Mouse (Mus musculus) layer of hippocampus, postnatal 10 days (tissue): Measurements from ENCODE around the gene Cnksr1. TPM values are rescaled to one million over a fixed set of nuclear protein-coding genes. Genes with fewer than 3 reads are reported as not detected.

Source experiments
- DNase-seq, 2 experiments: peaks; one replicate each; pipeline ENCODE4 v3.0.0; 2021; ENCODE audit warnings: low spot score in 2 of 2
- total RNA-seq, 2 experiments: library from RNA; stranded (reverse); gene quantifications; 2 replicates each; pipeline ENCODE4 v1.2.3; 2021

Gene Cnksr1
- total RNA-seq, 2 experiments from 2014 or later, result 0.16 TPM; not detected in 1

GRCm38 (mm10) chr4:134203340-134203896, 34.8 kb downstream of the Cnksr1 start:
- no peak for DNase-seq

GRCm38 (mm10) chr4:134202904-134203303, 35.3 kb downstream of the Cnksr1 start, which contains the start of gene Gm7534:
Gene Gm7534 (minus strand): TSS chr4:134203004.
- DNase-seq, result no peak

- DNase-seq, result no peak
Measured at GRCm38 (mm10) chr4:134199371-134199770, 38.8 kb downstream of the Cnksr1 start.

- DNase-seq, result no peak
Measured at GRCm38 (mm10) chr4:134186268-134186667, 51.9 kb downstream of the Cnksr1 start.

- no peak for DNase-seq
Measured at GRCm38 (mm10) chr4:134185569-134185968, 52.6 kb downstream of the Cnksr1 start.

- DNase-seq, result no peak
Measured at GRCm38 (mm10) chr4:134183711-134184110, 54.5 kb downstream of the Cnksr1 start.

GRCm38 (mm10) chr4:134181825-134182224, 56.4 kb downstream of the Cnksr1 start:
- no peak for DNase-seq

GRCm38 (mm10) chr4:134181112-134181511, 57.1 kb downstream of the Cnksr1 start:
- DNase-seq, result no peak

Other genes with a start within 250 kb of the Cnksr1 start
- gene Dhdds, start 237.5 kb downstream of the Cnksr1 start, total RNA-seq, result 10 to 100 TPM; 57.3 to 58.6 TPM
- not detected for gene Lin28a, start 219.6 kb downstream of the Cnksr1 start, total RNA-seq
- not detected for gene Zfp683, start 184.6 kb downstream of the Cnksr1 start, total RNA-seq
- gene Crybg2, start 177.6 kb downstream of the Cnksr1 start, total RNA-seq, result 1 to 10 TPM; 2.1 to 2.7 TPM
- gene Cd52, start 143.3 kb downstream of the Cnksr1 start, total RNA-seq, result 1 to 10 TPM; 1.2 to 2.4 TPM
- 10 to 100 TPM; 19.5 to 23.2 TPM for gene Ubxn11, start 135.8 kb downstream of the Cnksr1 start, total RNA-seq
- 100 to 1,000 TPM; 292 to 301 TPM for gene Sh3bgrl3, start 109.6 kb downstream of the Cnksr1 start, total RNA-seq
- gene Cep85, start 51.3 kb downstream of the Cnksr1 start, total RNA-seq, result 10 to 100 TPM; 11.8 to 16.0 TPM
- gene Gm7534, start 35.4 kb downstream of the Cnksr1 start, total RNA-seq, result not detected
- under 1 TPM in 1 of 2 experiments, not detected in 1; 0.43 TPM for gene Catsper4, start 11.0 kb downstream of the Cnksr1 start, total RNA-seq
- not detected for gene E130218I03Rik, start 5.3 kb upstream of the Cnksr1 start, total RNA-seq
- 10 to 100 TPM; 11.1 to 12.5 TPM for gene Zfp593, start 7.2 kb upstream of the Cnksr1 start, total RNA-seq
- not detected for gene Gm30191, start 8.5 kb upstream of the Cnksr1 start, total RNA-seq
- 1 to 10 TPM; 2.6 to 3.5 TPM for gene Grrp1, start 15.7 kb upstream of the Cnksr1 start, total RNA-seq
- gene Pdik1l, start 49.5 kb upstream of the Cnksr1 start, total RNA-seq, result 10 to 100 TPM; 18.6 to 24.4 TPM
- gene Trim63, start 76.7 kb upstream of the Cnksr1 start, total RNA-seq, result under 1 TPM; 0.25 to 0.71 TPM
- not detected for gene Slc30a2, start 104.8 kb upstream of the Cnksr1 start, total RNA-seq
- gene Extl1, start 145.5 kb upstream of the Cnksr1 start, total RNA-seq, result 10 to 100 TPM; 26.2 to 27.5 TPM
- 10 to 100 TPM; 11.5 to 13.1 TPM for gene Pafah2, start 157.9 kb upstream of the Cnksr1 start, total RNA-seq
- 1,000 to 10,000 TPM; 1,050 to 1,137 TPM for gene Stmn1, start 229.9 kb upstream of the Cnksr1 start, total RNA-seq